Mouse (Mus musculus) kidney, adult 2 months (tissue): Measurements from ENCODE around the gene Cep63.

Experiments used
- CTCF ChIP-seq: fragments of 200-500 bp; conservative IDR thresholded peaks from 2 replicates; pipeline ENCODE4 v1.5.1; 2011; ENCODE audit warnings: low read depth, mild to moderate bottlenecking, control low read depth, low read length, moderate library complexity, mixed read lengths; ENCODE audit not compliant: insufficient read depth, insufficient read length
- POLR2A ChIP-seq: fragments of 200-500 bp; IDR thresholded peaks from one replicate; pipeline ENCODE4 v1.6.1; 2011; ENCODE audit warnings: low read depth, low read length, control low read depth

DNA sequence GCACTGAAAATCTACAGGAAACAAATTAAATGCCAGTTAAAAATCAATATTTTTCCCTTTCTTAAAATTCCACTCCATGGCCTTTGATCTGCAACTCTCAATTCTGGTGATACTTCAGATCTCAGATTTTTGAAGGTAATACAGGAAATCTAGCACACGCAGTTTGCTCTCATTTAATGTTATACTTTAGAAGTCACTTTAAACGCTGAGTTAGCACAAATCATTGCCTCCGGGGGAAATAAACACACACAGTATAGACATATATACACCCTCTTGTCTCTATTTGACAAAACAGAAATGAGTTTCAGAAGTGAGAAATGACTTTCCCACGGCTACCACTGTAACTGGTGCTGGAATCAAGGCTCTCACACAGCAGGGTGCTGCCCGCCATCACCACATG lies 39.0 kb downstream of the Cep63 start:
- TF ChIP-seq CTCF = no peak
- no peak for TF ChIP-seq POLR2A
